Mouse (Mus musculus): Measurements from ENCODE around the gene Gm48551.

Gene Gm48551

GRCm38 (mm10) chr10:81417227-81418215, 33.3 kb downstream of the Gm48551 start:
- no peak for DNase-seq (ENCODE audit: low spot score in 2 of 2)

GRCm38 (mm10) chr10:81418216-81419070, 34.2 kb downstream of the Gm48551 start:
- DNase-seq (ENCODE audit: low spot score in 2 of 2), result no peak

- DNase-seq (ENCODE audit: low spot score in 2 of 2), result no peak
Observed at GRCm38 (mm10) chr10:81419111-81419928, 35.1 kb downstream of the Gm48551 start.

- no peak for DNase-seq (ENCODE audit: low spot score in 2 of 2)
Observed at GRCm38 (mm10) chr10:81420191-81420767, 36.0 kb downstream of the Gm48551 start.

GRCm38 (mm10) chr10:81421041-81421796, 37.0 kb downstream of the Gm48551 start:
- no peak for DNase-seq (ENCODE audit: low spot score in 2 of 2)

- no peak for DNase-seq (ENCODE audit: low spot score in 2 of 2)
Observed at GRCm38 (mm10) chr10:81421797-81422100, 37.5 kb downstream of the Gm48551 start.

GRCm38 (mm10) chr10:81422191-81422590, 37.9 kb downstream of the Gm48551 start:
- DNase-seq (ENCODE audit: low spot score in 2 of 2), result no peak

- DNase-seq (ENCODE audit: low spot score in 2 of 2), result no peak
Observed at GRCm38 (mm10) chr10:81422661-81423217, 38.5 kb downstream of the Gm48551 start.

- DNase-seq (ENCODE audit: low spot score in 2 of 2), result no peak
Observed at GRCm38 (mm10) chr10:81423476-81424245, 39.4 kb downstream of the Gm48551 start.

GRCm38 (mm10) chr10:81424246-81425051, 40.2 kb downstream of the Gm48551 start:
- peak in 1 of 2 experiments; percentile 3 for DNase-seq (ENCODE audit: low spot score in 2 of 2)

- DNase-seq (ENCODE audit: low spot score in 2 of 2), result no peak
Observed at GRCm38 (mm10) chr10:81425236-81425850, 41.1 kb downstream of the Gm48551 start.

- no peak for DNase-seq (ENCODE audit: low spot score in 2 of 2)
Observed at GRCm38 (mm10) chr10:81426081-81426671, 41.9 kb downstream of the Gm48551 start.

GRCm38 (mm10) chr10:81426897-81427296, 42.6 kb downstream of the Gm48551 start:
- no peak for DNase-seq (ENCODE audit: low spot score in 2 of 2)

- no peak for DNase-seq (ENCODE audit: low spot score in 2 of 2)
Observed at GRCm38 (mm10) chr10:81427327-81427726, 43.1 kb downstream of the Gm48551 start.

GRCm38 (mm10) chr10:81427804-81428506, 43.7 kb downstream of the Gm48551 start:
- no peak for DNase-seq (ENCODE audit: low spot score in 2 of 2)

- no peak for DNase-seq (ENCODE audit: low spot score in 2 of 2)
Observed at GRCm38 (mm10) chr10:81428507-81428870, 44.2 kb downstream of the Gm48551 start.

- DNase-seq (ENCODE audit: low spot score in 2 of 2), result no peak
Observed at GRCm38 (mm10) chr10:81429092-81429491, 44.8 kb downstream of the Gm48551 start.

Measured in thymus, postnatal 10 days (tissue).